Mouse (Mus musculus) left cerebral cortex, adult 8-10 months (tissue): Measurements from ENCODE around the gene Spns2. TPM values are rescaled to one million over a fixed set of nuclear protein-coding genes. Genes with fewer than 3 reads are reported as not detected.

ENCODE experiments used
- DNase-seq, 2 experiments: peaks; one replicate each; pipeline ENCODE4 v3.0.0; 2022; ENCODE audit warnings: low spot score in 2 of 2
- total RNA-seq, 4 experiments: library from RNA; stranded (reverse); gene quantifications; 2 replicates each; pipeline ENCODE4 v1.2.4; 2022

Spns2 gene
- total RNA-seq, 4 experiments from 2014 or later = 47.3 to 55.4 (median 51.1) TPM

DNA sequence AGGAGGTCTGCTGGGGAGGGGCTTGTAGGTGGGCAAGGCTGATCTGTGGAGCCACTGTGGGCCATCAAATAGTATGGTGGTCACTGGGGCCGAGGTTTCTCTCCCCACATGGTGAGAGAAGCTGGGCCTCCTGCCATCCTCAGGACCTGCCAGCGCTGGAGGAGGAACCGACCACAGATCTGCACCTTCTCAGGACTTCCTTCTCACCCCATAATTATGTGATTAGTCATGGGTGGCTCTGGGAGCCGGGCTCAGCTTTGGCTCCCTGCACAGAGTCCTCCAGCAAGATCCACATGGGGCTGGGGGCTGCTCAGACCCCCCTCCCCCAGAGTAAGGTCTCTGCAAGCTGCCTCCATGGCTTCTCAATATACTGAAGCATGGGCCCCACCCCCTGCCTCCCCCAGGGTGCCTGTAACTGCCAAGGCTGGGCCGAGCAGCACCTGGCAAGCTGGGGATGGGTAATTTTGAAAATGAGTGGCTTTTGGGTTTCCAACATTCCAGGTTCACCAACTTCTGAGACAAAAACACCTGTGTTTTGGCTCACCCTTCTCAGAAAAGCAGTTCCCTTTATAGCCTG, 11.8 kb upstream of the Spns2 start:
- DNase-seq = no peak

DNA sequence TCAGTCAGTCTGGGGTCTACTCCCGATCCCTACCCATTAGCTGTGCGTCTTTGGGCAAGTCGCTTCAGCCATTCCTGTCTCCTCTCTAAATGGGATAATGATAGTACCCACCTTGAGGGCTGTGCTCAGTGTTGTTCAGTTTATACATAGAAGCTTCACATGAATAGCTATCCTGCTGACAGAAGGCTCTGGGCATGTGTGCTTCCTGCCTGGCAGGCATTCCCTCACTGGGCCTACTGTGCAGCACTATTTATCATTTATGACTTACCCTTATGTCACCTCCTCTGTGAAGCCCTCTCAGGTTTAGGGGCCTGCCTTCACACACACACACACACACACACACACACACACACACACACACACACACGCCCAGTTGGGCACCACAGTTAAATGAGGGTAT, 10.4 kb upstream of the Spns2 start:
- DNase-seq = no peak

DNA sequence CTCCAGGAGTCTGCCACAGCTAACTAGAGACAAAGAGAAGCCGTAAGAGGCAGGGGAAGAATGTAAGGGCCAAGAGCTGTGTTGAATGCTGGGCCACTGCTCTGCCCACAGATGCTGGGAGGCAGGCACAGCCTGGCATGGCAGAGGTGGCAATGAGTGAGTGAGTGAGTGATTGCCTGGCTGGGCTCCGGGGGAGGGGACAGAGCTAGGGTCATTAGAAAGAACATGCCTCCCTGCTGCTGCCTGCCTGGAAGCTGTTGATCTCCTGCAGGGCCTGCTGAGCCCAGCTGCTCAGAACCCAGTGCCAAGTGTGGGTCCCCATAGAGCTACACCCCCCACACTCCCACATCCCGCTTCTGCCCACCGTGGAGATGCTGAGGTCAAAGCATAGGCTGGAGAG, 7.7 kb upstream of the Spns2 start:
- no peak for DNase-seq

DNA sequence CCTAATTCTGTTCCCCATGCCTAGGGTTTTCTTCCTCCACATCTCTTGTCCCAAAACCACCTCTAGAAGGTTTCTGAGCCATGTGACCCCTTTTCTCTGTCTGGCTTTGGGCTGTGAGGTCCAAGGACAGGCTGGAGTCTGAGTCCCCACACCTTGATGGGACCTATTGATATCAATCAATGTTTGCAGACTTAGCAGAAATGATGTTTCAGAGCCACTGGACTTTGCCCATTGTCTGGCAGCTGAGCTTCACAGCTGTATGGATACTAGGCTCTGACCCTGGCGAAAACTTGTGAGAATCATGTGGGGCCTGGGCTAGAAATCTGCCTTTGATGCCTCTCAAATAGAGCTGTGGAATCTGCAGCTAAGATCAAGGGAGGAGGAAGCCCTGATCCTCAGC, 7.1 kb upstream of the Spns2 start:
- DNase-seq = no peak

DNA sequence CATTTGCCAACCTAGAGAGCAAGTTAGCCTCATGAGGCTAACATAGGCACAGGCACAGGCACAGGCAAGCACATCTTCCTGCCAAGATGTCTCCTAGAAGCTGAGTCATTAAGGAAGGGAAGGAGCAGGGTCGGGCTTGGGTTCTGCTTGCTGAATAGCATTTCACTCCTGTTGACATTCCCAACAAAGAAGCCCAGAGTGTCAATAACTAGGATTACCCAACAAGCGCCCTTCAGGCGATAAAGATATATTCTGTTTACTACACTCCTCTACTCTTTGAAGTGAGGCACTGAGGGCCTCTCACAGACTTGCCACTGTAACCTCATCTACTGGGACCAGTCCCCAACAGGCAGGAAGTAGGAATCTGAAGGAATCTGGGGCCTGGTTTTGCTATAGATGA, 6.4 kb upstream of the Spns2 start:
- no peak for DNase-seq

DNA sequence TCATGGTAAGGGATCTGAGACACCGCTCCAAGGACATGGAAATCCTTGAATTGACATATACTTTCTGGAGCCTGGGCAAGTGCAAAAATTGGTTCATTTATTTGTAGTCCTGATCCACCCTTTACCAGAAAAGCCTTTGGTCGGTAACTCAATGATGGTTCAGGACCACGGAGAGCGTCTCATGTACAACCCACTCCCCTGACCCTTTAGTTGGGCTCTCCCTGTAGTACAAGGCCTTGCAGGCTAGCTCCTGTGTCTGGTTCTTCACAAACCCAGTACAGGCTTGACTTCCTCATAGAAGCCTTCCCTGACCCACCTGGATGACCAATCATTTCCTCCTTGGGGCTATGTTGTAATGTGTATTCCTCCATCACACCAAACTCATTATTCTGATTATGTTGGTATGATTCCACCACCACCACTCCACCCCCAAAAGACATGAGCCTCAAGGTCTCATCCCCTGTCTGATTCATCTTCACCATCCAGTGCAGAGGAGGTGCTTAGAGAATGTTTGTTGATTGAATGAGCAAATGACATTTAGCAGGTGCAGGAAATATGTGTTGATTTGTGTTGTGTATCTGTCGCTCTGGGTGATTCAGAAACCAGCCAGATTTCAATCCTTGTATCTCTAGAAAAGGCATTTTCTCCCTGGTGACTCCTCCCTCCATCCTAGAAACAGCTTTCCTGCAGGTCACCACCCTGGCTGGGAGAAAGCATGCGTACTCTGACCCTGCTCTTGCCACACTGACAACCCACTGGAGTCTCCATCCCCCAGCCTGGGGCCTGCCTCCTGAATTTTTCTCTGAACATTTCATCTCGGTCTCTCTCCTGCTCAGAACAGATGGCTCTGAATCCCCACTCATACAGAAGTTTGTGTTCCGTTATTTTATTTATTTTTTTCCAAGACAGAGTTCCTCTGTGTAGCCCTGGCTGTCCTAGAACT, 4.6 kb upstream of the Spns2 start:
- DNase-seq = no peak

DNA sequence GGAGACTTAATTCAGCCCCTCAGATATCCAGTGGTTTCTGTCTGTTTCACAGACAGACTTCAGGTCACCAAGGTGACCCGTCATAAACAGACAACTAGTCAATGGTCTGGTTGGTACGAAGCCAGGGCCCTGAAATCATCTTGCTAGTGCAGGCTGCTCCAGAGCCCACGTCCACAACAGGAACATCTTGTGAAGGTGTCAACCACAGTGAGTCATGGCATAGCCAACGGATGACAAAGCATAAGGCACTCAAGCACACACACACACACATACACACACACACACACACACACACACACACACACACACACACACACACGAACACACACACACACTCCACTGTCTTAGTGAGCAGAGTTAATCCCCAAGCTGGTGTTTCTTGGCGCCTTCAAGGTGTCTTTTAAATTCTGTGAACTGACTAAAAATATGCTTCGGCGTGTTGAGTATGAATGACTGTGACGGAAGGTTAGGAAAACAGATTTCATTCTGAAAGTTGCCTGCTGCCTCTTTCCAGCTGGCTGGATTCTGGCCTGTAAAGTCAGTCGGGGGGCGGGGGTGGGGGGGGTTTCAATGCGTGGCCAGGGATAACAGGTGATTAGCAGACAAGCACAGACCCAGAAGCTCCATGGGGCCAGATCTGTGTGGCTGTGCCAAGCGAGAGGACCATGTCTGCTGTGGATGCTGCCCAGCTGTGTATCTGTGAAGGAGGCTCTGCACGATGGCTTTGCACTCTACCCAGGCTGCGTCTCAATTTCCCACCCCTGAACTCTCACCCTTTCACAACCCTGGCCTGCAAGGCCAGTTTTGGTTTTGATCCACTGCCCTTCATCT, 1.6 kb upstream of the Spns2 start:
- DNase-seq = peak in 1 of 2 experiments; percentile 79

DNA sequence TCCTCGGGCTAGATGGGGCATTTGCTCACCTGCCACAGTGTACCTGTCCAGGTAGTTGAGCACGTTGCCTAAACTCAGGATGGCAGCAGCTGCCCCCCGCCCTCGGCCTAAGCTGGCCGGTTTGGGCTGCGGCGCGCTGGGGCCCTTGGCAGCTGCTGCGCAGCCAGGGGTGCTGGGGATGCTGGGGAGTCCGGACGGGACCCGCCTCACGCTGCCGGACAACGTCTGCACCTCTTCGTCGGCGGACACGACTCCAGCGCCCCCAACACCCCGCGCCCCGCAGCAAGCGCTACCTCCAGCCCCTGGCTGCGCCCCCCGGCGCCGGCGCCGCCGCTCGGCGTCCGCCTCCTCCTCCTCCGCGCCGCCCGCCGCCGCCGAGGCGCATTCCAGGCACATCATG, 307 bp downstream of the Spns2 start:
- peak in 1 of 2 experiments; percentile 30 for DNase-seq

DNA sequence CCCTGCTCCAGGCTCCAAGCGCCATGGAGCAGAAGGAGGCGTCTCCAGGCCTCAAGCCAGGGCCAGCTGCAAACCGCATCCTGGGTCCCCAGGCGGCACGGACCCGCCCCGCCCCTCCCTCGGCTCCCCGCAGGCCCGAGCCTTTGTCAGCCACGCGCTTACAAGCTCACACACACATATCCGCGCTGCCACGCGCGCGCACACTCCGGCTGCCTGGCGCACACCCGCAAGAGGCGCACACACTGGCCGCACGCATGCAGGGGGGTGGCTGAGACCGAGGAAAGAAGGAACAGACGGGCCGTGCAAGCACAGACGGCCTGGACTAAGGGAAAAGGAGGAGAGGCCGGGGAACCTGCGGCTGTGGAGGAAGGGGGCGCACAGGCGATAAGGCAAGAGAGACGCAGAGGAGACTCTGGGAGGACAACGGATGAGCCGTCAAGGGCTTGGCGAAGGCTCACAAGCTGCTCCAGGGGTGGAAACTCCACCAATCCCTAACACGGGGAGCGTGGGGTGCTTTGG, 892 bp downstream of the Spns2 start:
- peak; percentile 65 to 78 for DNase-seq

DNA sequence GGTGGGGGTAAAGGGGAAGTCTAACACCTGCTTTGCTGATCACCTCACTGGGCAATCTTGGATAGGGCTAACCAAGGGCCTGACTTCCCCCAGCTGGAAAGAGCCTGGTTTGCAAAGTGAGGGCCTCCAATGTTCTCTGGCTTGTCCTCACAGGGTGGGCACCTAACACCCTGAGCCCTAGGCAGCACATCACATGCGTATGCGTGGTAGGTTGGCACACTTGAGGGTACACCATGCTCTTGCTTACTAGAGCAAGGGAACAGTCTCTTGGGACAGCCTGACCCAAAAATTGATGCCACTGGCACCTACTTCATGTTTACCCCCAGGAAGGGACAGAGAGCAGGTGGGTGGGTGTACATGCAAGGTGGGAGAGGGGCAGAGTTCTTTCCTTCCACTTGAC, 2.0 kb downstream of the Spns2 start:
- DNase-seq = no peak

DNA sequence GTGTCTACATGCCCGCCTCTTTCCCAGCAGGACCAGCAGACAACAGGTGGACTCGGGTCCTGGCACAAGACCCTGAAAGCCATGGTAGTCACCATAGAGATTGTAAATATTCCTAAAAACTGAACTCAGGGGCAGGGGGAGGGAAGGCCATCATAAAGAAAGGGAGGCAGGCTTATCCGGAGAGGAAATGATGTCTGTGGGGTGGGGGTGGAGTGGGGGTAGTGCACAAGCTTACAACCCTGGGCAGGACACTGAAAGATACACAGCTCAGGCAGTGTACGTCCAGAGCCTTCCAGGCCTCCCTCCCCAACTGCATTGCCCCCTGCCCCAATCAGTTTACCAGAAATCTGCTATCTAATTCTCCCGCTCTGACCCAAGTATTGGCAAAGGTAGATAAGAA, 2.5 kb downstream of the Spns2 start:
- DNase-seq = no peak

DNA sequence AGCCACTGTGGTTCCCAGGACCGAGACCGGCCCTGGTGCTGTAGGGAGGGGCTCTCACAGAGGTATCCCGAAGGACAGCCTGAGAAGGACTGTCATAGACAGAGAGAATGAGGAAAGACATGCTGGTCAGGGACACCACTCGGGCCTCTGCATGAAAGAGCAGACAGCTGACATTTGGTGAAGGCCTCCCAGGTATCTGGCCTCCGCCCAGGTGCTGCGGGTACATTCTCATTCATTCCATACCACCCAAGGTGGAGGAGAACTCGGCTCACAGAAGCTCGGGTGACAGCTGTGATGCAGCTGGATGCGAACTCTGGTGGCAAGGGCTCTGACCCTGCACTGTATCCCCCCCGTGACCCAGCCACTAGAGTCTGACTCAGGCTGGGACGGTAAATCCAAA, 3.7 kb downstream of the Spns2 start:
- DNase-seq = no peak

DNA sequence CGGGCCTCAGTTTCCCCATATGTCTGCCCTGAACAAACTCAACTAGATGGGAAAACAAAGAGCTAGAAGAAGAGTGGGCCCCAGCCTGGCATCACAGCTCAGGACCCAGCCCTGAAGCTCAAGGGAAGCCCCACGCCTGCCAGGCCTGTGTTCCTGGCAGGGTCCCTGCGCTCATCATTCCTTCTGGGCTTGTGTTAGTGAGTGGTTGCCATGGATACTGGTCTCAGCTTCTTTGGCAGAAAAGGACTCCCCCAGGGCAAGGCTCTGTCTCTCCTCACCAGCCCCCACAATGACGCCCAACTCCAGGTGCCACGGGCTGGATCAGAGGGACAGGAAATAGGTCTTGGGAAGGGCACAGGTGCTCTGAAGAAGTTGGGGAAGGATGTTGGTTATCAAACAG, 4.5 kb downstream of the Spns2 start:
- DNase-seq = peak in 1 of 2 experiments; percentile 43

DNA sequence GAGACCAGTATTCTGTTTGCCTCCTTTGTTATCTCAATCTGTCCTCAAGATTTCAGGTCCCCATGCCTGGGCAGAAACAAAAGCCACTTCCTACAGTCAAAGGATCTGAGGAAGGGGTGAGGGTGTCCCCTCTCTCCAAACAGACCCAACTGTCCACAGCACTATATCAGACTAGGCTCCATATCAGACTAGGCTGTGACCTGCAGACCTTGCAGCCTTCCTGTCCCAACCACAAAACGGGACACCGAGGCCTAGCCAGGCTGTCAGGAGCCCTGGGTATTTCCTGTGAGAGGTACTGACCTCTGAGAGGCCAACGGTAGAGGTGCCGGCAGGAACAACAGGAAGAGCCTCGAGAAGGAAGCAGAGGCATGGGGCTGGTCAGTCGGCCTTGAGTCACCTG, 5.2 kb downstream of the Spns2 start:
- no peak for DNase-seq

DNA sequence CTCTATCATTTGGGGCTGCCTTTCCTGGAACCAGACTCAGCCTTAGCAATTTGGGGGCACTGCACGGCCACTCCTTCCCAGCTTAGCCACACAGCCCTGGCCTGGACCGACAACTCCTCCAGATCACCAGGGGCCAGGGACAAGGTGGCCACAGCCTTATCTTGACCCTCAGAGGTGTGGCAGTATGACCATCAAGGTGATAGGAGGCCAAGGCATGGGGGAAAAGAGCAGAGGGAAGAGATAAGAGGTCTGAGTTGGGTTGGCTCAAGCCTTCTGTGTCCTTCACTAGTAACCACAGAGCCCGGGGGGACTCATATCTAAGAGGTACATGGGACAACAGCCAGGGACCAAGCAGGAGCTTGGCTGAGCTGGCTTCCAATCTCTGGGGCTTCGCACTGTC, 7.8 kb downstream of the Spns2 start:
- DNase-seq = no peak

DNA sequence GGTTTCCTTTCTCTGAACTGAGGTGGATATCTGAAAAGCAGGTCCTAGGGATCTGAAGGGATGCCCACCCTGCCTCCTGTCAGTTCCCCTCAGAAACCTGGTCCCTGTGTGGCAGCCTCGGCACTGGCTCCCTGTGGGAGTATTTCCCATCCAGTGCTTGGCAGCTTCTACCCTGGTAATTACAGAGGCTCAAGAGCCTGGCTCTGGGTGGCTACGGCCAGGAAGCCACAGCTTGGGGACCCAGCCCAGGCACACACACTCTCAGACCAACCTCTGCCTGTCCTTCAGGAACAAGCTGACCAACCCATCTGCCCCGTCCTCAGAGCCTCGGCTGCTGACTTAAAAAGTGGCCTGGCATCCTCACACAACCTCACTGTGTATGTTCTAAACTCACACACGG, 8.4 kb downstream of the Spns2 start:
- no peak for DNase-seq

DNA sequence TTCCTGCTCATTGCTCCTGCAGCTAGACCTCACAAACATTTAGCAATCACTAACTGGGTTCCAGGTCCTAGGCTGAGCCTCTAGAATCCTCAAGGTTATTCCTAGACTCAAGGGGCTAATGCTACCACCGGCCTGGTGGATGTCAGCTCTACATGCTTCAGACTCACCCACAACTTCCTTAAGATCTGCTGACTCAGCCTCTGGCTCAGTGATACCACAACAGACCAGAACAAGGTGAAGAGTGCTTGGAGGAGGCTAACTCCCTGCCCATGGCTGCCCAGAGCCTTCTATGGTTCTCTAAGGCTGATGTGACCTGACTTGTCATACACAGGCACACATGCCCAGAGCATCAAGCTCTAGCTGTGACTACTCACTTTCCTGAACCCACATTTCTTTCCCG, 10.2 kb downstream of the Spns2 start:
- no peak for DNase-seq

DNA sequence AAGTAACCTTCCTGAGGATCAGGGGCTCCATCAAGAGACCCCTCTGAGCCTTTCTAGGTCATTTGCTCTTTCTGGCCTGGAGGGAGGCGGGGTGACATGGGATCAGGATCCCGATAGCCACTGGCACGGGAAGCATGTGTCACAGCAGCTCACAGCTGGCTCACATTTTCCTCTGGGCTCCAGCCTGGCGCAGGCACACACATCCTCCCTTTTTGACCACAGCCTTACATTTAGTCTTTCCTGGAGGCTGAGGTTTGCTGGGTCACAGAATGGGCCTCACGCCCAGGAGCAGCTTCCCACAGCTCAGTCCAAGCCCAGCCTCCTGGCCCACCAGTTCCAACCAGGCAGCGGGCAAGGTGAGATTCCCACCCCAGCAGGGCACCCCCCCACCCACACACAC, 11.5 kb downstream of the Spns2 start:
- no peak for DNase-seq

DNA sequence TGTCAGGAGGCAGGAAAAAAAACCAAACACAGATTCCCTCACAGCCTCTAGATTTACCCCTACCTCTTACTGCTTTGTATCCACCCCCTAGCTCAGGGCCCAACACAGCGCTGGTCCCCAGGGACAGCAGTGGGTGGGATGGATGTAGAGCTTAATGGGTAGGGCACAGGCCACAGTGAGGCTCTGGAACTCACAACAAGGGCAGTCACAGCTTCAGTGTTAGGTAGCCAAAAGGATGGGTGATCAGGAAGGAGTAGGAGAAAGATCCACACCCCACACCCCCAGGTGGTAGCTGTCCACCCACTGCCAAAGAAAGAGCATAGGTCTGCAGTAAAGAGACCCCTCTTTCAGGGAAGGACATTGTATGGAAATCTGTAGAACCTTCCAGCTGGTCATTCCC, 12.1 kb downstream of the Spns2 start:
- no peak for DNase-seq

DNA sequence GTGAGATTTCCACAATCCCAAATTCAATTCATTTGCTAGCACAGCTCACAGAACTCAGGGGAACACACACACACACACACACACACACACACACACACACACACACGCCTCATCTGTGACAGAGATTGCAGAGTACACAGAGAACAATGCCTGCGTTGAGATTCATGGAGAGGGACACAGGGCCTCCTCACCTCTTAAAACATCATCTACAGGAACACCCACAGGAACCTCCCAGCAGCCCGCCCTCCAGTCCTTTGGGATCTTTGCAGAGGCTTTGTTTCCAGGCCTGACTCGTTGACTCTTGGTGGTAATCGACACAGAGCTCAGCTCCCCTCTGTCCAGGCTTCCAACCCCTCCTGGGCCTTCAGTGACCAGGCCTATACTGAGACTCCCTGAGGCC, 12.5 kb downstream of the Spns2 start:
- no peak for DNase-seq

DNA sequence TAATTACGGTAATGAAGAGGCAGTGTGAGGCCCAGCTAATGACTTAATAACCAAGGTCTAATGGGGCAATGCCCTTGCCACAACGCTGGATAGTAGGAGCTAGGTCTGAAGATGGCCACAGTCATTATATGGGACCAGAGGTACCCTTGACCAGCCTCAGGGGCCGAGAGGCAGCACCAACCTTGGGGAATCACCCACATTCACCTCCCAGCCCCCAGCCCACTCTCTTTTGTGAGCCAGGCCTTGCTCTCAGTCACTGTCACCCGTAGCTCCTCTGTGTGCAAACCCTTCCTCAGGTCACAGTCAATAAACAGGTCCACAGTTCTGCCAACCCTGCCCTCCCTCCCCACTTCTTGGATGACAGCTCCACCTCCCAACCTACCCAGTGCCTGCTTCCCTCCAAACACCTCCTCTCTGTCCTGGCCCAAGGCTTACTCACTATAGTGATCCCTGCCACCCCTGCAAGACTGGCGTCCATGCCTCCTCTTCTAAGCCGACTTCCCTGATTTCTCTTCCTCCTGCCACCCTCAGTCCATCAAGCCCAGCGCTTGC, 13.6 kb downstream of the Spns2 start:
- no peak for DNase-seq

DNA sequence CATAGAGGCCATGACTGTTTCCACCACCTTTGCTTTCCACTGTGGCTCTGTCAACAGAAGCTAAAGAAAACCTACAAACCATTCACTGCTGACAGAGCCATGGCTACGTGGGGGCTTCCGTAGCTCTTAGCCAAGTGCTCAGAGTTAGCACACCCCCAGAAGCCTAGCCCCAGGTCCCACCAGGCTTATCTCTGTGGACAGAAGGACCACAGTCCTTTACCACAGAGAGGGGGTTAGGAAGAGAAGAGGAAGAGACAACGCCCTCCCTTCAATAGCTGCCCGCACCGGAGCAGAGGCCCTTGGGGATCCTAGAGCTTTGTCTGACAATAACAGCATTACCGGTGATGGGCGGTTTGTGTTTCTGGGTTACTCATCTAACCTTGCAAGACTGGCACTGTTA, 14.3 kb downstream of the Spns2 start:
- DNase-seq = no peak
